Mouse (Mus musculus) lung, adult 2 months (tissue): ENCODE measurements around the gene Adgrb2.

ENCODE experiments used
- CTCF ChIP-seq: fragments of 200-500 bp; IDR thresholded peaks from 2 replicates; pipeline ENCODE4 v1.5.1; 2011; ENCODE audit warnings: mild to moderate bottlenecking, low read length, control low read depth; ENCODE audit not compliant: insufficient read depth
- POLR2A ChIP-seq: fragments of 200-500 bp; IDR thresholded peaks from 2 replicates; pipeline ENCODE4 v1.6.1; 2011; ENCODE audit warnings: low read depth, mild to moderate bottlenecking, control low read depth, low read length, borderline replicate concordance; ENCODE audit errors: extremely low read depth

DNA sequence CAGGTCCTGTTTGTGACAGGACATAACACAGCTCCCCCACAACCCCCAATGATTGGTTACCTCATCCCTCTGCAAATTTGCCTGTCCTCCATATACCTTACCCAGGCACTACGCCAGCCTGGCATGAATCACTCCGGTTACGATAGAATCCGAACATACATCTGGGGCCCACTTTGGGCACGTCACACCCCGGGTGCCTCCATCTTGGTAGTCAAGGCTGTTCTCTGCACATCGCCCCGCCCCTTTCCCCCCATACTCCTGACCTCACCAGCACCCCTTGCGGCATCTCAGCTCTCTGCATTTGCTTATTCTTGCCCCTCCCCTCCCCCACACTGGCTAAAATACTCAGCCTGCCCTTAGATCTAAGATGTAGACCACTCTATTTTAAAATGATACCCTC, 20.9 kb downstream of the Adgrb2 start:
- TF ChIP-seq CTCF = no peak
- no peak for TF ChIP-seq POLR2A
